Mouse (Mus musculus): ENCODE results near the gene Cnnm3. TPM values are rescaled to one million over a fixed set of nuclear protein-coding genes. Genes with fewer than 3 reads are reported as not detected.

Cnnm3 gene
- polyA plus RNA-seq, 1 experiment from 2014 or later, result 2.2 TPM

Small RNA genes within 50 kb of the gene (microRNA-seq; reads per million reads assigned to microRNA genes)
- gene Gm47280, result not detected

Other genes with a start within 250 kb of the Cnnm3 start
- gene Neurl3, start 237.2 kb upstream of the Cnnm3 start, polyA plus RNA-seq (2016; fragmentation: Nextera tagmentation; extraction: Ambion mirVana), result 2.4 and 2.6 TPM in 2 replicates
- gene Arid5a, start 204.1 kb upstream of the Cnnm3 start, polyA plus RNA-seq (2016; fragmentation: Nextera tagmentation; extraction: Ambion mirVana), result 15.1 and 15.3 TPM in 2 replicates
- 54.2 TPM in 2 replicates for gene Kansl3, start 142.7 kb upstream of the Cnnm3 start, polyA plus RNA-seq (2016; fragmentation: Nextera tagmentation; extraction: Ambion mirVana)
- 1.2 and 1.3 TPM in 2 replicates for gene Fer1l5, start 139.6 kb upstream of the Cnnm3 start, polyA plus RNA-seq (2016; fragmentation: Nextera tagmentation; extraction: Ambion mirVana)
- 53.8 and 57.7 TPM in 2 replicates for gene Lman2l, start 66.6 kb upstream of the Cnnm3 start, polyA plus RNA-seq (2016; fragmentation: Nextera tagmentation; extraction: Ambion mirVana)
- gene Cnnm4, start 40.2 kb upstream of the Cnnm3 start, polyA plus RNA-seq (2016; fragmentation: Nextera tagmentation; extraction: Ambion mirVana), result 6.2 and 7.3 TPM in 2 replicates
- 14.9 and 16.8 TPM in 2 replicates for gene Ankrd23, start 25.0 kb downstream of the Cnnm3 start, polyA plus RNA-seq (2016; fragmentation: Nextera tagmentation; extraction: Ambion mirVana)
- 0.40 TPM in 1 of 2 replicates, not detected in the other for gene Gm42417, start 27.6 kb downstream of the Cnnm3 start, polyA plus RNA-seq (2016; fragmentation: Nextera tagmentation; extraction: Ambion mirVana)
- 23.1 and 24.4 TPM in 2 replicates for gene Ankrd39, start 35.6 kb downstream of the Cnnm3 start, polyA plus RNA-seq (2016; fragmentation: Nextera tagmentation; extraction: Ambion mirVana)
- 11.9 and 13.3 TPM in 2 replicates for gene Sema4c, start 46.5 kb downstream of the Cnnm3 start, polyA plus RNA-seq (2016; fragmentation: Nextera tagmentation; extraction: Ambion mirVana)
- gene Fam178b, start 171.3 kb downstream of the Cnnm3 start, polyA plus RNA-seq (2016; fragmentation: Nextera tagmentation; extraction: Ambion mirVana), result 2.8 and 3.0 TPM in 2 replicates
- 1,063 and 1,083 TPM in 2 replicates for gene Cox5b, start 179.6 kb downstream of the Cnnm3 start, polyA plus RNA-seq (2016; fragmentation: Nextera tagmentation; extraction: Ambion mirVana)
- not detected in 2 replicates for gene 4933424G06Rik, start 198.3 kb downstream of the Cnnm3 start, polyA plus RNA-seq (2016; fragmentation: Nextera tagmentation; extraction: Ambion mirVana)
- gene Actr1b, start 202.6 kb downstream of the Cnnm3 start, polyA plus RNA-seq (2016; fragmentation: Nextera tagmentation; extraction: Ambion mirVana), result 95.0 and 103 TPM in 2 replicates
- 0.33 and 0.50 TPM in 2 replicates for gene Zap70, start 249.9 kb downstream of the Cnnm3 start, polyA plus RNA-seq (2016; fragmentation: Nextera tagmentation; extraction: Ambion mirVana)